ENCODE assay signal across 17 mouse cellular contexts in the genomic region with DNA sequence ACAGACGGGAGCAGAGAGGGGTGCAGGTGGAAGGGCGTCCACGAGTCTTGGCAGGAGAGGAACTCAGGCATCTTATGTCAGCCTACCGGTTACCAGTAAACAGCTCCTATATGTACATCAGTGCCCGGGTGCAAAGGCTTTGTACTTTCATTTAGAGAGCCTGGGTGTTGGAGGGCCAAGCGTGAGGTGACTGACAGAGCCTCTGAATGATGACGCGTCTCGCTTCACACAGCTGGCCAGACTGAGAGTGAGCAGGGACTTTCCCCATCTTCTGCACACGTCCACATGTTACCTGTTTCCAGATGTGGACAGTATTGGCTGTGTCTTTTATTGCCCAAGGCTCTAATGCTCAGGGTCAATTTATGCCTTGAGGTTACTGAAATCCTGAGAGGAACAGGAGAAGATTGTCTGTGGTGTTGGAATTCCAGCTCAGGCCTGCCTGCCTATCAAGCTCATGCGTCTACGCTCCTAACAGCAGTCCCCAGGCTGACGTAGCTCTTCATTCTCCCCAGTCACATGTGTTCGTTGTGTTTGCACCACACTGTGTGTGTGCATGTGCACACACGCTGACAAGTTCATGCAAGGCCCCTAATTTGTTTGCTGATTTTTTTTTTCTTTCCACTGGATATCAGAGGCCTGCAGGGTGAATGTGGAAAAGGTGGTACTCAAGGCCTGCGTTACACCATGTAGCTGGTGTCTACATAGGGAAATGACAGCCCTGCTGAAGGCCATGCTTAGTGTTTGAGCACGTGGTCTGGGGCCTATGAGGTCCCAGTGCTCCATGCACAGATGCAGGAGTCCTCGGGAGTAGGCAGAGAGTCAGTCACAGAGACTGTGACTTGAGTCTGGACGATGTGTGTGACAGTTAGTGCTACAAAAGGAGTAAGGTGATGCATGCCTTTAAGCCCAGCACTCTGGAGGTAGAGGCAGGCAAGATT. TPM values are rescaled to one million over a fixed set of nuclear protein-coding genes. Genes with fewer than 3 reads are reported as not detected.
DNase-seq lines count a peak whose midpoint lies in the region; ATAC-seq and TF ChIP-seq lines count a peak whose summit lies in the region.
"Had no signal": no experiment of that assay in that cellular context is flagged by ENCODE, and none has a peak within 500 bp of the region (broad histone marks: within the 10 kb centered on the region; RNA-seq: fewer than 3 reads in every experiment).

No protein-coding gene starts in this region.

- H3K4me2 ChIP-seq in liver, postnatal 0 days (ENCODE audit: low read depth, low read length) = no peak overlapping the region
- H3K4me2 ChIP-seq in CH12.LX (ENCODE audit: insufficient read depth, low read depth, poor library complexity, severe bottlenecking) = peak overlapping the region; percentile 54
- H3K4me2 ChIP-seq: heart, embryonic 13.5 days; liver, embryonic 13.5 days had no signal

- no peaks in the 10 kb centered on the region for H3K27me3 ChIP-seq in liver, postnatal 0 days (ENCODE audit: insufficient read depth, low read length)
- no peaks in the 10 kb centered on the region for H3K27me3 ChIP-seq in CH12.LX (replicated peaks)
- no peaks in the 10 kb centered on the region for H3K27me3 ChIP-seq in embryonic facial prominence, embryonic 10.5 days (replicated peaks; ENCODE audit: low read depth, poor library complexity, severe bottlenecking)
- no peaks in the 10 kb centered on the region for H3K27me3 ChIP-seq in splenic B cell, adult 2 months (ENCODE audit: control insufficient read depth, insufficient read depth, low read length, poor library complexity, severe bottlenecking)
- H3K27me3 ChIP-seq: heart, embryonic 13.5 days; liver, embryonic 13.5 days; megakaryocyte, embryonic 14.5 days; Patski had no signal

- H3K9ac ChIP-seq in liver, postnatal 0 days (replicated peaks) = no peak overlapping the region
- 0 out of 2 replicates have a peak overlapping the region, but pooled peaks have one; percentile 15 for H3K9ac ChIP-seq in CH12.LX (ENCODE audit: insufficient read depth, low read depth)
- H3K9ac ChIP-seq: heart, embryonic 13.5 days; liver, embryonic 13.5 days had no signal

- TF ChIP-seq EP300 in liver, postnatal 0 days (IDR thresholded peaks at IDR 0.05; ENCODE audit: low read depth) = no peak
- peak; percentile 71 for TF ChIP-seq EP300 in CH12.LX (IDR thresholded peaks at IDR 0.05; ENCODE audit: low read length)

- TF ChIP-seq RAD21 in CH12.LX (IDR thresholded peaks at IDR 0.05; ENCODE audit: low read depth, low read length) = no peak; the same call in 1 of the 2 replicates

- no peak for DNase-seq in liver, postnatal 0 days
- DNase-seq in liver (no peak), CH12.LX (ENCODE audit: extremely low read depth) (peak; percentile 91)
- no peak for DNase-seq in embryonic facial prominence, embryonic 10.5 days (ENCODE audit: low spot score)
- DNase-seq in splenic B cell, adult 2 months (ENCODE audit: low read depth, low spot score) = peak; percentile 18
- DNase-seq in lung, adult 2 months = no peak
- DNase-seq in cerebellum, postnatal 4 days (ENCODE audit: low spot score in 2 of 2) = no peak
- no peak for DNase-seq in cerebellum, postnatal 36 days
- DNase-seq: adrenal gland, postnatal 25 days; cerebellum, adult 9-10 months; heart, postnatal 36 days; liver, embryonic 13.5 days had no signal

- no peak overlapping the region for H3K4me3 ChIP-seq in liver, postnatal 0 days (ENCODE audit: low read depth, low read length)
- H3K4me3 ChIP-seq in CH12.LX (replicated peaks in 1 of 3; ENCODE audit: low read depth in 2 of 3, low read length in 2 of 3, poor library complexity in 1 of 3) = peak overlapping the region in 1 of 3 experiments; percentile 14
- no peak overlapping the region for H3K4me3 ChIP-seq in embryonic facial prominence, embryonic 10.5 days
- no peak overlapping the region for H3K4me3 ChIP-seq in lung, adult 2 months (replicated peaks; ENCODE audit: extremely low read depth, low read depth, low read length)
- H3K4me3 ChIP-seq: heart, embryonic 13.5 days; liver, embryonic 13.5 days; megakaryocyte, embryonic 14.5 days had no signal

- H3K79me2 ChIP-seq in CH12.LX (replicated peaks; ENCODE audit: control insufficient read depth, extremely low read depth, insufficient read depth, poor library complexity, severe bottlenecking) = peaks cover 45% of the 10 kb centered on the region

- H3K4me1 ChIP-seq in liver, postnatal 0 days (ENCODE audit: insufficient read depth) = peaks cover 11% of the 10 kb centered on the region
- peaks cover 36 to 96% of the 10 kb centered on the region in 2 experiments for H3K4me1 ChIP-seq in CH12.LX (ENCODE audit: control insufficient read depth in 1 of 2, insufficient read depth in 2 of 2)
- H3K4me1 ChIP-seq in embryonic facial prominence, embryonic 10.5 days = peaks cover 57% of the 10 kb centered on the region
- H3K4me1 ChIP-seq in lung, adult 2 months (ENCODE audit: control insufficient read depth, insufficient read depth, low read length) = peaks cover 14% of the 10 kb centered on the region

- no peaks in the 10 kb centered on the region for H3K9me3 ChIP-seq in liver, postnatal 0 days (ENCODE audit: low read length)
- no peaks in the 10 kb centered on the region for H3K9me3 ChIP-seq in CH12.LX (replicated peaks; ENCODE audit: low read length)
- H3K9me3 ChIP-seq in embryonic facial prominence, embryonic 10.5 days = no peaks in the 10 kb centered on the region
- H3K9me3 ChIP-seq: heart, embryonic 13.5 days; liver, embryonic 13.5 days; megakaryocyte, embryonic 14.5 days had no signal

- H3K27ac ChIP-seq in liver, postnatal 0 days (ENCODE audit: low read depth) = no peak overlapping the region
- peak overlapping the region; percentile 93 for H3K27ac ChIP-seq in CH12.LX (ENCODE audit: insufficient read depth, low read depth)
- 0 out of 2 replicates have a peak overlapping the region, but pooled peaks have one; percentile 19 for H3K27ac ChIP-seq in embryonic facial prominence, embryonic 10.5 days (replicated peaks)
- H3K27ac ChIP-seq: heart, embryonic 13.5 days; liver, embryonic 13.5 days had no signal

- in situ Hi-C loops in CH12.LX (cut with MboI; ENCODE audit: low pct_ligation_motif_present, low pct_unique_long_range_greater_than_20kb, low sequenced_read_pairs) = loop anchor here (5.0 kb wide), 1 partner anchor 181 kb away; no protein-coding TSS in a partner anchor

- ATAC-seq in liver, postnatal 0 days = peak; percentile 35; the same call in 1 of the 2 replicates
- ATAC-seq: forebrain, embryonic 14.5 days; lung, postnatal 0 days; Patski had no signal

- peak; percentile 13 for TF ChIP-seq POLR2A in CH12.LX (IDR thresholded peaks at IDR 0.05; ENCODE audit: low read depth, low read length)
- TF ChIP-seq POLR2A in lung, adult 2 months (IDR thresholded peaks at IDR 0.05; ENCODE audit: borderline replicate concordance, extremely low read depth, low read depth, low read length) = no peak

- TF ChIP-seq CTCF in liver, postnatal 0 days (IDR thresholded peaks at IDR 0.05; ENCODE audit: low read depth) = no peak
- TF ChIP-seq CTCF in CH12.LX (conservative IDR thresholded peaks at IDR 0.05 in 1 of 2, IDR thresholded peaks at IDR 0.05 in 1 of 2; ENCODE audit: low read depth in 2 of 2, low read length in 2 of 2) = no peak
- TF ChIP-seq CTCF in lung, adult 2 months (IDR thresholded peaks at IDR 0.05; ENCODE audit: insufficient read depth, low read length) = no peak

- dilution Hi-C loops in CH12.LX (cut with MboI; ENCODE audit: extremely low pct_ligation_motif_present, extremely low pct_unique_long_range_greater_than_20kb, low sequenced_read_pairs) = no loop called here

- 75% methylated on average over 19 of the region's 19 CpGs for WGBS in liver, postnatal 0 days (ENCODE audit: insufficient replicate concordance)
- WGBS in embryonic facial prominence, embryonic 10.5 days = 74% methylated on average over 19 of the region's 19 CpGs
- 80% methylated on average over 19 of the region's 19 CpGs for WGBS in lung, adult 2 months

- H3K36me3 ChIP-seq in liver, postnatal 0 days (replicated peaks; ENCODE audit: insufficient read depth, low read length) = no peaks in the 10 kb centered on the region
- peaks cover 9 to 68% of the 10 kb centered on the region in 2 experiments for H3K36me3 ChIP-seq in CH12.LX (replicated peaks in 1 of 2; ENCODE audit: control insufficient read depth in 1 of 2, insufficient read depth in 1 of 2, low read length in 1 of 2)
- 0 out of 2 replicates have a peak, but pooled peaks cover 4% of the 10 kb centered on the region for H3K36me3 ChIP-seq in embryonic facial prominence, embryonic 10.5 days (replicated peaks)
- H3K36me3 ChIP-seq in splenic B cell, adult 2 months (ENCODE audit: control insufficient read depth, insufficient read depth, low read length, poor library complexity, severe bottlenecking) = no peaks in the 10 kb centered on the region
- H3K36me3 ChIP-seq: heart, embryonic 13.5 days had no signal

TF ChIP-seq in CH12.LX, 34 proteins besides CTCF, POLR2A, EP300 and RAD21 (continues in another document):
- TF ChIP-seq TBP (conservative IDR thresholded peaks at IDR 0.05; ENCODE audit: low read depth, low read length) (0 out of 2 replicates have a peak, but pooled peaks have one; percentile 38), CHD2 (IDR thresholded peaks at IDR 0.05; ENCODE audit: low read length) (no peak; the same call in 1 of the 2 replicates), HCFC1 (IDR thresholded peaks at IDR 0.05; ENCODE audit: low read depth, low read length) (no peak), BHLHE40 (IDR thresholded peaks at IDR 0.05; ENCODE audit: low read depth, low read length) (peak; percentile 91), MAZ (IDR thresholded peaks at IDR 0.05; ENCODE audit: low read depth, low read length) (peak; percentile 17; the same call in 1 of the 2 replicates), UBTF (IDR thresholded peaks at IDR 0.05; ENCODE audit: low read depth, low read length) (no peak), CHD1 (IDR thresholded peaks at IDR 0.05; ENCODE audit: low read depth, low read length) (peak; percentile 50; the same call in 1 of the 2 replicates), USF1 (IDR thresholded peaks at IDR 0.05; ENCODE audit: low read depth, low read length) (peak; percentile 58), ETS1 (conservative IDR thresholded peaks at IDR 0.05; ENCODE audit: low read depth, low read length) (peak; percentile 91), IRF4 (IDR thresholded peaks at IDR 0.05; ENCODE audit: low read depth, low read length) (peak; percentile 76), MAFK (IDR thresholded peaks at IDR 0.05; ENCODE audit: insufficient replicate concordance, low read length) (no peak), SMC3 (IDR thresholded peaks at IDR 0.05; ENCODE audit: low read depth, low read length) (peak; percentile 5; the same call in 1 of the 2 replicates), POLR2AphosphoS2 (IDR thresholded peaks at IDR 0.05; ENCODE audit: low read depth, low read length) (no peak)

RNA-seq across cellular contexts. Expression of a gene that starts 8.4 kb away (rescaled TPM):
- 0.96 and 1.3 TPM in 2 replicates for polyA plus RNA-seq in liver, postnatal 0 days (2015; fragmentation: Nextera tagmentation; extraction: Ambion mirVana)
- total RNA-seq in CH12.LX (2012; rRNA removed) = 46.2 and 49.6 TPM in 2 replicates
- 24.8 and 26.9 TPM in 2 replicates for total RNA-seq in CH12.LX (2014; rRNA removed)
- 64.4 and 65.6 TPM in 2 replicates for polyA plus RNA-seq in CH12.LX (2012; ENCODE audit: insufficient read length, low read depth)
- polyA plus RNA-seq in embryonic facial prominence, embryonic 10.5 days (2016; fragmentation: Nextera tagmentation; extraction: Ambion mirVana) = 2.5 and 2.6 TPM in 2 replicates
- 22.0 and 27.1 TPM in 2 replicates for polyA plus RNA-seq in lung, adult 2 months (2012; rRNA removed)

Comparison
In these comparisons a context has a peak if more than half of its experiments do, and no peak if none do; other contexts are left out.
1. DNase-seq: peak in CH12.LX (single experiment) and splenic B cell, adult 2 months (single experiment); none in liver, postnatal 0 days (single experiment), liver (single experiment), embryonic facial prominence, embryonic 10.5 days (single experiment), lung, adult 2 months (single experiment), cerebellum, postnatal 4 days (0 of 2) and cerebellum, postnatal 36 days (0 of 2).